Mouse (Mus musculus) ovary, adult 18-20 months (tissue): ENCODE data around the gene Gm17361.
"Not testable (repeated sequence)": the region's sequence is repeated elsewhere in the genome, so short reads cannot be mapped to it uniquely, and the experiment has no call there.

Experiments used
- DNase-seq: peaks from one replicate; pipeline ENCODE4 v3.0.0; 2022; ENCODE audit warnings: low spot score, mixed read lengths

Gene Gm17361

GRCm38 (mm10) chrX:125003863-125004262 lies at the start of gene Gm17361:
TSS of gene Gm17361 (plus strand) at chrX:125004163.
- DNase-seq: not testable (repeated sequence)
